Mouse (Mus musculus): Measurements from ENCODE around the gene Strn4. TPM values are rescaled to one million over a fixed set of nuclear protein-coding genes. Genes with fewer than 3 reads are reported as not detected.

Strn4 gene
- total and polyA plus RNA-seq, 3 experiments = 55.5 to 94.2 (median 56.2) TPM

DNA sequence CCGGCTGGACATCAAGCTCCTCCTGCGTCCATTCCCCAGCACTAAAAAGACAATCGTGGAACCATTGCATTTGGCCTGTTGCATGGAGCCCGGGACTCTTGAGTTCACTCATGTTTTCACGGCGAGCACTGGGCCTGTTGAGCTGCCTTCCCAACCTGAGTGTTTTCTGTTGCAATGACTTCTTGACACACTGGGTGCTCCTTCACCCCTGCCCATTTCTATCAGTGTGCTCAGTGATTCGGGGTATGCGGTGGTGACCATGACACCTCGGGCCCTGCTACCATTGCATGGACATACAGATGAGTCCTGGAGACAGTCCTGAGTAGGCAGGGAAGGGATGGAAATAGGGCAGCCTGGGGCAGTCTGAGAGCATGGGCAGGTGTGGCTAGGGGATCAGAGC lies 56.8 kb downstream of the Strn4 start:
- peaks cover 1% of the 10 kb centered on the region; the same call in 1 of the 2 replicates for H3K4me1 ChIP-seq (ENCODE audit: control insufficient read depth, insufficient read depth, low read length)
- intact Hi-C loops (cut with DNase I) = no loop called here
- no peaks in the 10 kb centered on the region for H3K27me3 ChIP-seq (ENCODE audit: control insufficient read depth, insufficient read depth, low read length)
- DNase-seq = no peak
- no peak overlapping the region for H3K27ac ChIP-seq
- H3K79me2 ChIP-seq (replicated peaks; ENCODE audit: control insufficient read depth, insufficient read depth, low read length) = no peaks in the 10 kb centered on the region
- 89% methylated on average over 9 of the region's 9 CpGs for WGBS
- no peaks in the 10 kb centered on the region for H3K36me3 ChIP-seq (ENCODE audit: control insufficient read depth, insufficient read depth, low read length)
- H3K4me3 ChIP-seq = no peak overlapping the region
- TF ChIP-seq EP300 (IDR thresholded peaks at IDR 0.05; ENCODE audit: insufficient read depth, low read depth, low read length) = no peak
- no peak overlapping the region for H3K9ac ChIP-seq (ENCODE audit: low read depth, low read length)

DNA sequence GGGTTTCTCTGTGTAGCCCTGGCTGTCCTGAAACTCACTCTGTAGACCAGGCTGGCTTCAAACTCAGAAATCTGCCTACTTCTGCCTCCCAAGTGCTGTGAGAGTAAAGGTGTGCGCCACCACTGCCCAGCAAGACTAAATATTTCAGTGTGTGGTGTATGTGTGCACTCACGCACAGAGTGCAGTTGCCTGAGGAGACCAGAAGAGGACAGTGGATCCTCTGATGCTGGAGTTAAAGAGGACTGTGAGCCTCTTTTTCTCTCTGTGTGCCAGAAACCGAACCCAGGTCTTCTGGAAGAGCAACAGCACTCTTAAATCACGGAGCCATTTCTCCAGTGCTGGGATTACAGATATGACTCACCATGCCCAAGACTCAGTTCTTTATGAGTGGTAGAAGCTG lies 57.7 kb downstream of the Strn4 start:
- Histone ChIP-seq H3K4me1 (ENCODE audit: control insufficient read depth, insufficient read depth, low read length) (peaks cover 1% of the 10 kb centered on the region; the same call in 1 of the 2 replicates), H3K27me3 (ENCODE audit: control insufficient read depth, insufficient read depth, low read length) (no peaks in the 10 kb centered on the region), H3K9ac (ENCODE audit: low read depth, low read length) (no peak overlapping the region), H3K79me2 (replicated peaks; ENCODE audit: control insufficient read depth, insufficient read depth, low read length) (no peaks in the 10 kb centered on the region), H3K4me3 (no peak overlapping the region), H3K27ac (no peak overlapping the region), H3K36me3 (ENCODE audit: control insufficient read depth, insufficient read depth, low read length) (no peaks in the 10 kb centered on the region)
- TF ChIP-seq POLR2A (IDR thresholded peaks at IDR 0.05; ENCODE audit: insufficient read depth, low read depth, low read length) = no peak
- 0 out of 2 replicates have a peak, but pooled peaks have one; percentile 13 for TF ChIP-seq CTCF (IDR thresholded peaks at IDR 0.05)
- WGBS = 88% methylated on average over 4 of the region's 4 CpGs
- intact Hi-C loops (cut with DNase I) = no loop called here
- no peak for DNase-seq

DNA sequence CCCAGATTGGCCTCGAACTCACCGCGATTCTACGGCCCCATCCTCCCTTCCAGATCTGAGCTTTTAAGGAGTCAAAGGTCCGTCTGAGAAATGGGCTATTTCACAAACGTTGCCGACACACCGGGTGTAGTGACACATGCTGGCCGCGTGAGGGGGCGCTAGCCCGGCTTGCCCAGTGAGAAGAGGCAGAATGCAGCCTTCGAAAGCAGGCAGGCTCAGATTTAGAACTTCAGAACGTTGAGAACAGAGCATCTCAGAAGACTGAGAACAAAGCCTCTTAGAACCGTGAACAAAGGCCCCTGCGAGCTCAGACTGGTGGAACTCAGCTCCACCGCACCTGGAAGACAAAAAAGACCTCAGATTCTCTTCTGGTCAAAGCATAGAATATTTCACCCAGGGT lies 58.5 kb downstream of the Strn4 start:
- intact Hi-C loops (cut with DNase I) = loop anchor here (1.0 kb wide), 1 partner anchor 18 kb away; no protein-coding TSS in a partner anchor
- 2% methylated on average over 17 of the region's 17 CpGs for WGBS

DNA sequence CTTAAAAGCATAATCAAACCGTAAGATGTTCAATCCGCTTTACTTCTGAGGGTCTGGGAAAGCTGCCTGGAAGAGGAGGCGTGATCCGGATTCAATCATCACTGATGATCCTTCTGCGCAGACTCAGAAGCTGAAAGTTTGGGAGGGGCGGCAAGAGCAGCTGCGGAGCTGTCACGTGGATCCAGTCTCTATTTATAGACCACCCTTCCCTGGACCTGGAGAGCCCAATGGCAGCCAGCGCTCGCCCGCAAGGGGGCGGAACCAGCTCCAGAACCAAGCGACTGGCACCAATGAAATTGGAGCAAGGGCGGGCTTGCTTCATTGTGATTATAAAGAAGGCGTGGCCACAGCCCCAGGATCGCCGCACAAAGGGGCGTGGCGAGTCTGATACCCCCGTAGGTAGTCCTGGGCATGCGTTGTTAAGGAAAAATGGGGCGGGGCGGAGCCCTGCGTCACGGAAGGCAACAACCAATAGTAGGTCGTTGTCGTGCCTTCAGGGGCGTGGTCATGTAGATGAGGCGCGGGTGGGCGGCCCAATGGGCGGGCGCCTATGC lies 59.1 kb downstream of the Strn4 start:
- under 1% methylated on average over 33 of the region's 33 CpGs for WGBS
- peaks cover 1% of the 10 kb centered on the region; the same call in 1 of the 2 replicates for H3K4me1 ChIP-seq (ENCODE audit: control insufficient read depth, insufficient read depth, low read length)
- no peaks in the 10 kb centered on the region for H3K79me2 ChIP-seq (replicated peaks; ENCODE audit: control insufficient read depth, insufficient read depth, low read length)
- intact Hi-C loops (cut with DNase I) = loop anchor here (1.0 kb wide), 1 partner anchor 17 kb away; no protein-coding TSS in a partner anchor
- peak; percentile 98 to 100 for DNase-seq
- no peaks in the 10 kb centered on the region for H3K27me3 ChIP-seq (ENCODE audit: control insufficient read depth, insufficient read depth, low read length)
- H3K9ac ChIP-seq (ENCODE audit: low read depth, low read length) = no peak overlapping the region
- TF ChIP-seq EP300 (IDR thresholded peaks at IDR 0.05; ENCODE audit: insufficient read depth, low read depth, low read length) = no peak
- peak; percentile 61 for TF ChIP-seq CTCF (IDR thresholded peaks at IDR 0.05)
- TF ChIP-seq POLR2A (IDR thresholded peaks at IDR 0.05; ENCODE audit: insufficient read depth, low read depth, low read length) = 0 out of 2 replicates have a peak, but pooled peaks have one; percentile 28
- peak overlapping the region; percentile 74 for H3K4me3 ChIP-seq
- H3K36me3 ChIP-seq (ENCODE audit: control insufficient read depth, insufficient read depth, low read length) = no peaks in the 10 kb centered on the region
- H3K27ac ChIP-seq = peak overlapping the region; percentile 74

More for the DNA sequence above, 58.5 kb downstream of the Strn4 start:
- H3K79me2 ChIP-seq (replicated peaks; ENCODE audit: control insufficient read depth, insufficient read depth, low read length) = no peaks in the 10 kb centered on the region
- H3K4me3 ChIP-seq = peak overlapping the region; percentile 32
- H3K4me1 ChIP-seq (ENCODE audit: control insufficient read depth, insufficient read depth, low read length) = peaks cover 1% of the 10 kb centered on the region; the same call in 1 of the 2 replicates
- TF ChIP-seq EP300 (IDR thresholded peaks at IDR 0.05; ENCODE audit: insufficient read depth, low read depth, low read length) = peak; percentile 93
- no peak for TF ChIP-seq POLR2A (IDR thresholded peaks at IDR 0.05; ENCODE audit: insufficient read depth, low read depth, low read length)
- peak; percentile 99 for TF ChIP-seq CTCF (IDR thresholded peaks at IDR 0.05)
- no peak overlapping the region for H3K9ac ChIP-seq (ENCODE audit: low read depth, low read length)
- H3K27ac ChIP-seq = peak overlapping the region; percentile 74
- peak; percentile 83 to 85 for DNase-seq
- H3K27me3 ChIP-seq (ENCODE audit: control insufficient read depth, insufficient read depth, low read length) = no peaks in the 10 kb centered on the region
- H3K36me3 ChIP-seq (ENCODE audit: control insufficient read depth, insufficient read depth, low read length) = no peaks in the 10 kb centered on the region

DNA sequence AGATGAGACGGTGACA lies 59.4 kb downstream of the Strn4 start, which contains the start of gene Dact3:
TSS of gene Dact3 (plus strand) at position 8 of the 16 bp plus-strand sequence.
- Histone ChIP-seq H3K27ac (peak within 1 kb of the TSS; percentile 76), H3K9ac (ENCODE audit: low read depth, low read length) (peak within 1 kb of the TSS; percentile 79), H3K36me3 (ENCODE audit: control insufficient read depth, insufficient read depth, low read length) (no peaks in the 10 kb centered on the region), H3K27me3 (ENCODE audit: control insufficient read depth, insufficient read depth, low read length) (no peaks in the 10 kb centered on the region), H3K79me2 (replicated peaks; ENCODE audit: control insufficient read depth, insufficient read depth, low read length) (no peaks in the 10 kb centered on the region), H3K4me1 (ENCODE audit: control insufficient read depth, insufficient read depth, low read length) (peaks cover 1% of the 10 kb centered on the region; the same call in 1 of the 2 replicates), H3K4me3 (peak within 1 kb of the TSS; percentile 74)
- intact Hi-C loops (cut with DNase I) = no loop called here
- no peak for DNase-seq
- no peak for TF ChIP-seq CTCF (IDR thresholded peaks at IDR 0.05)
- TF ChIP-seq EP300 (IDR thresholded peaks at IDR 0.05; ENCODE audit: insufficient read depth, low read depth, low read length) = no peak
- no peak for TF ChIP-seq POLR2A (IDR thresholded peaks at IDR 0.05; ENCODE audit: insufficient read depth, low read depth, low read length)
- WGBS = 0% methylated on average over 1 of the region's 1 CpGs

DNA sequence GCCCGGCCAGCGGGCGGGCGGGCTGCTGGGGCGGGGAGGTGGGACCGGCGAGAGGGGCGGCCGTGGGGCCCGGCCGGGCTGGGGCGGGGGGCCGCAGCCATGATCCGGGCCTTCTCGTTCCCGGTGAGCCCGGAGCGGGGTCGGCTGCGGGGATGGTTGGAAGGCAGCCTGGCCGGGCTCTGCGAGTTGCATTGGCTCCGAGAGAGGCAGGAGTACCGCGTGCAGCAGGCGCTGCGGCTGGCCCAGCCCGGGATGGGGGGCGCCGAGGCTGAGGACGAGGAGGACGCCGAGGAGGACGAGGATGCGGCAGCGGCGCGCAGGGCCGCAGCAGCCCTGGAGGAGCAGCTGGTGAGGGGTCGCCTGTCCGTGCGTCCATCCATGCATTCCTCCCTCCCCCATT lies 59.6 kb downstream of the Strn4 start:
- Histone ChIP-seq H3K4me1 (ENCODE audit: control insufficient read depth, insufficient read depth, low read length) (peaks cover 1% of the 10 kb centered on the region; the same call in 1 of the 2 replicates), H3K27ac (peak overlapping the region; percentile 76), H3K9ac (ENCODE audit: low read depth, low read length) (peak overlapping the region; percentile 79), H3K4me3 (peak overlapping the region; percentile 74), H3K27me3 (ENCODE audit: control insufficient read depth, insufficient read depth, low read length) (no peaks in the 10 kb centered on the region), H3K79me2 (replicated peaks; ENCODE audit: control insufficient read depth, insufficient read depth, low read length) (no peaks in the 10 kb centered on the region), H3K36me3 (ENCODE audit: control insufficient read depth, insufficient read depth, low read length) (no peaks in the 10 kb centered on the region)
- under 1% methylated on average over 33 of the region's 42 CpGs for WGBS
- intact Hi-C loops (cut with DNase I) = no loop called here
- TF ChIP-seq POLR2A (IDR thresholded peaks at IDR 0.05; ENCODE audit: insufficient read depth, low read depth, low read length) (no peak), EP300 (IDR thresholded peaks at IDR 0.05; ENCODE audit: insufficient read depth, low read depth, low read length) (no peak), CTCF (IDR thresholded peaks at IDR 0.05) (no peak)
- DNase-seq = no peak

Measured in heart, adult 2 months (tissue).